Mouse (Mus musculus): Measurements from ENCODE around the gene Hmces.

The Hmces gene

GRCm38 (mm10) chr6:87913661-87914325 is at the start of gene Hmces:
Gene Hmces, plus strand, starts transcription at chr6:87913935.
- DNase-seq (ENCODE audit: low read depth, low spot score), result peak; percentile 94

GRCm38 (mm10) chr6:87866211-87866610 is 47.5 kb upstream of the Hmces start:
- no peak for DNase-seq (ENCODE audit: low read depth, low spot score)

DNA sequence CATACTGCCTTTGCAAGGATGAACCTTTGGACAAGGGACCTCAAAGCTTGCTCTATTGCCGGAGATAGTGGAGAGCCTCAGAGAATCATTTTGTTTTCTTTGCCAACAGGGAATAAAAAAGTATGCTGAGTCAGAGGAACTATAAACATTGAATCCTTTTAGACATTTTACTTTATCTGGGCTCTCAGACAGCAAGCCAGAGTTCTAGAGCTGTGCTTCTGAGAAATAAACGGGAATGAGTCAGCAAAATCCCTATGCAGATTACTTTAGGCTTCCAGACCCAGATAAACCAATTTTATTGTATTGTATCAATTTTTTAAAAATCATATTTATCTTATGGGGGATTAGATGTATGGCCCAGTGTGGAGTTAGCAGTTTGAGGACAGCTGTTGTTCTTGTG is 46.5 kb upstream of the Hmces start:
- DNase-seq (ENCODE audit: low read depth, low spot score), result no peak

- no peak for DNase-seq (ENCODE audit: low read depth, low spot score)
These were observed 44.7 kb upstream of the Hmces start for GRCm38 (mm10) chr6:87868871-87869506.

DNA sequence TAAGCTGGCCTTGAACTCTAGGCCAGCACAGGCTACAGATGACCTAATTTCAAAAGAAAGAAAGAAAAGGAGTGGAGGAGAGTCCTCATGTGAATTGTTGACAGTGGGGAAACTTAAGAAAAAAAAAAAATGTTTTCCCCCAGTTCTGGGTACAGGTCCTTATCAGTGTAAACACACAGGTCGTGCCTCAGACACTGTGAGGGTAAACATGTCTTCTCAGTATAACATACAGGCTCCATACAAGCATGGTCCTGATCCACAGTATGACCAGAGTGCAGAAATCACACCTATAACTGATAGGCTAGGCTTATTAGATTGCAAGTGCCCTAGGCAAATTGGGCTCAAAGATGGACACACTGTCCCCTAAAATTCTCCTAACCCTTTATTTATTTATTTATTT is 43.3 kb upstream of the Hmces start:
- DNase-seq (ENCODE audit: low read depth, low spot score), result no peak

DNA sequence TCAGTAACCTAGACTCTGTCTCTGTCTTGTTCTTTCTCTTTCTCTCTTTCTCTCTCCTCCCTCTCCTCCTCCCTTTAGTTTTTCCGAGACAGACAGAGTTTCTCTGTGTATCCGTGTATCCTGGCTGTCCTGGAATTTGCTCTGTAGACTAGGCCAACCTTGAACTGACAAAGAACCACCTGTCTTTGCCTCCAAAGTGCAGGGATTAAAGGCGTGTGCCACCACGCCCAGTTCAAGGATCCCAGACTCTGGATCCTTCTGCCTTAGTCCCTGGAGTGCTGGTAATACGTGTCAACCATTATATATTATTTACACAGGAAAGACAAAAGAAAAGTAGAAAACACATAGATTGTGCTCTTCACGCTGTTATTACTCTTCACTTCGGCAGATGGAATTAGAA is 42.5 kb upstream of the Hmces start:
- no peak for DNase-seq (ENCODE audit: low read depth, low spot score)

- no peak for DNase-seq (ENCODE audit: low read depth, low spot score)
These were observed 40.6 kb upstream of the Hmces start for GRCm38 (mm10) chr6:87873104-87873503.

DNA sequence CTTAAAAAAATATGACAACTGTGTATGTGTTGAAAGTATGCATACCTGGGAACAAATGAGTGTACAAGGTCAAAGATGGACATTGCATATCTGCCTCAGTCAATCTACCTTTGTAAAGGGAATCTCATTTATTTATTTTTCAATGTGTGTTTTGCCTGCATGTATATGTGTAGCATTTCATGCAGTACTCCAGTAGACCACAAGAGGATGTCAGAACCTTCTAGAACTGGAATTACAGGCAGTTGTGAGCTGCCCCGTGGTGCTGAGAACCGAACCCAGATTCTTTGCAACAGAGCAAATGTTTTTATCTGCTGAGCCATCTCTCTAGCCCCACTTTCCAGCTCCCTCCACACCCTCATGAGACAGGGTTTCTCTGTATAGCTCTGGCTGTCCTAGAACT is 39.8 kb upstream of the Hmces start:
- DNase-seq (ENCODE audit: low read depth, low spot score), result no peak

DNA sequence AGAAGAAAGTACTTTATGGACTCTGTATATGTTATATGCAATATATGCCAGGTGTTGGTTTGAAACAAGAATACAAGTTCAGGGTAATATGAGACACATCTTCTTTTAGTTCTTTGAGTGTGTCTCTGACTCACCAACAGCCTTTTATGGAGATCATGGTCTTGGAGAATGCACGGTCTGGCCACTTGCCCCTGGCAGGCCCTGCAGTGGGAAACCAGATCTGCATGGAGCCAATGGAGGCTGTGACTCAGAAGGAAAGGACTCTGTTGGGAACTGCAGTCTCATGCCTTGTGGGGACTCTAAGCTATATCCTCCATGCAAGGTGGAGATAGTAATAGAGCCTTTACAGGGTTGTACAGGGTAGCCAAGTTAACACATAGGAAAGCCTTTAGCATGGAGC is 38.7 kb upstream of the Hmces start:
- DNase-seq (ENCODE audit: low read depth, low spot score), result no peak

DNA sequence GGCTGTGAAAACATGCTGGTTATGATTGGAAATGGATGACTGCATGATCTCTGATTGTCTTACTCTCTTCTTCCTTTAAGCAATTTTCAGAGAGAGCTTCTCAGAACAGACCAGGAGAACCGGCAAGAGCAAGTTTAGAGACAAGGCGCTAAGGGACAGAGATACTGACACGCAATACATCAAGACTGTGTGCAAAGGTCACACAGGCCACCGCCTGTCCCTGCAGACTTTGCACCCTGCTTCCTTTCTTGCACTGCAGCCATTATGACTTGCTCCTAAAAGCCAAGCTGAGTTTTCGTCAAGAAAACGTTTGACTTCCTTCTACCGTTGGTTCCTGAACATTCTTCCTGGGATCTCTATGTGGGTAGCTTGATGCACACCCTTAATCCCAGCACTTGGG is 38.2 kb upstream of the Hmces start:
- no peak for DNase-seq (ENCODE audit: low read depth, low spot score)

DNA sequence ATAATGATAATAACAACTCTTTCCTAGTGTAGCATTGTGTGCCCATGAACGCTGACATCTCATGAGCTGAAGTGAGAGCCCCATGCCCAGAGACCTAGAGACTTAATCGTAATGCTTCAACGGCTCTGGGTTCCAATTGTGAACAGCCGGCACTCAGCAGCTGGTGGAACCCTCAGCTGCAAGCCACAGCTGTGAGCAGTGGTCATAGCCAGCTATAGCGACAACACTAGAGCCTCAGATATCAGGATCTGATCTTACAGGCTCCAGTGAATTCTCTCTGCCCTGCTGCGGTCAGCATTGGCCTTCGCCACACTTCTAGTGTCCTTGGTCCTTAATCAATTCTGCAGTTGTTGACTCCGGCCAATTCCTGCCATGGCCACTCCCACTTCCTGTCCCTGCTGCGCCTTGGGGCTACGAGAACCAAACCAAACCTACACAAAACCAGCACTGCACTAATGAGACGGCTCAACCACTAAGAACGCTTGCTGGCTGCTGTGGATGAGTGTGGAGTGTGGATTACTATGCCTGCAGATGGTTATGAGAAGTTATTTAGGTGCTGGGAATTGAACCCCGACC is 37.6 kb upstream of the Hmces start:
- DNase-seq (ENCODE audit: low read depth, low spot score), result peak; percentile 48

DNA sequence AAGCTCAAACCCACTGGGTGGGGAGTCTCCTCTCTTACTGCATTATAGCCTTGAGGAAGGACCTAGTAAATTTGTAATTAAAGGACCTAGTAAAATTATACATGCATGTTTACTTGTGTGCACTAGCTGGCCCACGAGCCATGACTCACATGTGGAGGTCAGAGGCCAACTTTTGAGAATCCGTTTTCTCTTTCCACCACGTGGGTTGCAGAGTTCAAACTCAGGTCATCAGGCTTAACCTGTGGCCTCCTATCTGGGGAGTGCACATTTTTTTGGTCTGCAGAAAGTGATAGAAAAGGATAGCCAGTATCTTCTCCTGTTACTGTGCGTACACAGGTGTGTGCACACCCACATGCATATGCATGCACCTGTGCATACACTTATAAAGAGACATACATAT is 34.7 kb upstream of the Hmces start:
- no peak for DNase-seq (ENCODE audit: low read depth, low spot score)

DNA sequence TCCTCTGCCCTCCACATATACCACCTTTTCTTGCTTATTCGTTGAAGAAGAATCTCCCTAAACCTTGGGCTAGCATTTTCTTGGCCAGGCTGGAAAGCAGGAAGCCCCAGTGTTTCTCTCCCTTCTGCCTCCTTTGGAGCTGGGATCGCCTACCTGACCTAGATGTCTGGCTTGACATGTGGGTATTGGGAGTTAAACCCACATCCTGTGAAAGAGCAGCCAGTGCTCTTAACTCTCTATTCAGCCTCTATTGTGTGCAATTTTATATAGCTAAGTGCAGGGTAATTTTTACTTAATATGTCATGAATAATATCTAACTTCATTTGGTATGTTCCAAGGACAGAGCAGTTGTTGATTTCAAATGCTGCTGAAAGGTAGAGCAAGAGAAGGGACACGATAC is 34.1 kb upstream of the Hmces start:
- DNase-seq (ENCODE audit: low read depth, low spot score), result no peak

- no peak for DNase-seq (ENCODE audit: low read depth, low spot score)
These were observed 31.5 kb upstream of the Hmces start for GRCm38 (mm10) chr6:87882221-87882620.

- DNase-seq (ENCODE audit: low read depth, low spot score), result no peak
These were observed 30.9 kb upstream of the Hmces start for GRCm38 (mm10) chr6:87882816-87883215.

DNA sequence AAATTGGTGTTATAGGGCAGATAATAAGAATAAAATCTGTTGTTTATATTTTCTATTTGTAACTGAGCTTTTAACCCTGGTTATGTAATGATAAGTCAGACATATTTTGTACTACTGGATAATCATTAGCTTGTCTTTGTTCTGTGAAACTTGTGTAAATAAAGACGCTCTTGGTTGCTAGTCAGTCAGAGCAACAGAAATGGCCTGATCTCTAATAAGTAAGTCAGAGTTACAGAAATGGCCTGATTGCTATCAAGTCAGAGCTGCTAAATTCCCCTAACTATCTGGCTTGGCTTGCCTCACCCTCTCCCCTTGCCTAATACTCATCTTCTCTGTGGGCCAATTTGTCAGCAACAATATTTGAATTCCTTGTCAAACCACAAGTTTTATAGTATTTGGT is 27.0 kb upstream of the Hmces start:
- no peak for DNase-seq (ENCODE audit: low read depth, low spot score)

- DNase-seq (ENCODE audit: low read depth, low spot score), result peak; percentile 99
These were observed 26.0 kb upstream of the Hmces start, which contains the start of gene Copg1 for GRCm38 (mm10) chr6:87887594-87888233. Gene Copg1, plus strand, starts transcription at chr6:87887814.

GRCm38 (mm10) chr6:87893931-87894330 is 19.8 kb upstream of the Hmces start:
- DNase-seq (ENCODE audit: low read depth, low spot score), result no peak

GRCm38 (mm10) chr6:87898028-87898427 is 15.7 kb upstream of the Hmces start:
- DNase-seq (ENCODE audit: low read depth, low spot score), result no peak

- DNase-seq (ENCODE audit: low read depth, low spot score), result peak; percentile 55
These were observed 7.1 kb upstream of the Hmces start for GRCm38 (mm10) chr6:87906632-87907031.

DNA sequence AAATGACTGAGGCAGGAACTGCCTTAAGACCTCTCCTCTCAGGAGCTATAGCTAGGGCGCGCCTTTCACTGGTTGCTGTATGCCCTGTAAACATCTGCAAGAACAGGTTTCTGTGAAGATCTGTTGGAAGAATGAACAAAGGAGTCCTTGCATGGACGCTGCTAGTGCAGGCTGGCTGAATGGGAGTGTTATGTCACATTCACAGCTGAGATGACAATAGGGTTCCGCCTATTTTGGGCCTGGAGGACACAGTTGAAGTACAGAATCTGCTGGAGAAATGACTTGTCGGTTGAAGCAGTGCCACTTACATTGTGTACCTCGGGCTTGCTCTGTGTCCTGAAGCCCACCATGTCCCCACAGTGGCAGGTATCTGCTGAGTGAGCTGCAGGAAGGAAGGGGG is 4.6 kb upstream of the Hmces start:
- no peak for DNase-seq (ENCODE audit: low read depth, low spot score)

- DNase-seq (ENCODE audit: low read depth, low spot score), result peak; percentile 90
These were observed 2.2 kb upstream of the Hmces start for GRCm38 (mm10) chr6:87911559-87911958.
